In the genomic region with DNA sequence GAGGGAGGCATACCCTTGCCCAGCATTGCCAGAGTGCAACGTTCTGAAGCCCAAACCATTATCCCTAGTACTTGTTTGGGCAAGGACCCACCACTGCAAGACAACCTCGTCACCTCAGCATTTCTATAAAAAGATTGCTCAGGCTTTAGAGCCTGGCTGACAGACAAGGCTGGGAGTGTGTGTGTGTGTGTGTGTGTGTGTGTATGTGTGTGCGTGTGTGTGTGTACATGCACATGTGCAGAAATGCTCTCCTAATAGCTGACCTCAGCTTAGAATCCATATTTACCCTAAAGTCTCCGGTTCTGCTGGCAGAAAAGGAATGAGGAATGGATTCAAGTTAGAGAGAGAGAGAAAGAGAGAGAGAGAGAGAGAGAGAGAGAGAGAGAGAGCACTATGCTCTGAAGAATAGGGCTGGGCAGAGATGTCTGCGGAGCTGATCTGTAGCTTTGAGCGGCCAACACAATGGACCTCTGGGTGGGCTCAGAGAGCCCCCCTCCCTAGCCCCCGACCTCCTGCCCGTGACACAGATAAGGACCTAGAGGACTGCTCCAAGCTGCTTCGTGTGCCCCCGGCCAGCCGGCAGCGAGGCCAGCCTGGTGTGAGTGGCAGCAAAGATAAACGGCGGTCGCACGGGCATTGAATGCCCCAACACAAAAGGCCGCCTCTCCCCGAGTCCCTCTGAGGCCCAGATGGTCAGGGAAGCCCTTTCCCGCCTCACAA, we compare ENCODE assay signal across 8 mouse cellular contexts.
DNase-seq lines count a peak whose midpoint lies in the region; ATAC-seq and TF ChIP-seq lines count a peak whose summit lies in the region.

No protein-coding gene starts in this region.

- intact Hi-C loops in gastrocnemius, adult 2 months (cut with DNase I), result loop anchor here (5.0 kb wide), 1 partner anchor 51 kb away; no protein-coding TSS in a partner anchor
- intact Hi-C loops in gastrocnemius, postnatal 14 days (cut with DNase I; ENCODE audit: low total_unique reads), result no loop called here
- intact Hi-C loops in heart, postnatal 14 days (cut with DNase I), result loop anchor here (5.0 kb wide), 1 partner anchor 76 kb away; no protein-coding TSS in a partner anchor

- peak; percentile 55 for DNase-seq in gastrocnemius, adult 2 months
- DNase-seq in gastrocnemius, postnatal 14 days, result no peak
- DNase-seq in embryo, embryonic 11 days, result peak; percentile 68
- peak; percentile 16 to 19 for DNase-seq in heart, postnatal 14 days
- DNase-seq in mesoderm, embryonic 11.5 days (ENCODE audit: low read depth, low spot score), result peak; percentile 60
- no peak for DNase-seq in spleen, postnatal 4 days (ENCODE audit: low spot score in 2 of 2)
- DNase-seq in frontal cortex, postnatal 14 days (ENCODE audit: low spot score in 2 of 2), result no peak

- TF ChIP-seq CTCF in gastrocnemius, adult 2 months (IDR thresholded peaks at IDR 0.05), result no peak

- peak overlapping the region; percentile 65 for H3K27ac ChIP-seq in gastrocnemius, adult 2 months

- no peak for ATAC-seq in erythroblast, adult 5-6 weeks (replicated peaks; ENCODE audit: low FRiP score, poor library complexity, severe bottlenecking)

- H3K4me3 ChIP-seq in gastrocnemius, adult 2 months, result peak overlapping the region; percentile 60

Comparison
In these comparisons a context has a peak if more than half of its experiments do, and no peak if none do; other contexts are left out.
1. DNase-seq: peak in gastrocnemius, adult 2 months (single experiment), embryo, embryonic 11 days (single experiment), heart, postnatal 14 days (2 of 2) and mesoderm, embryonic 11.5 days (single experiment); none in gastrocnemius, postnatal 14 days (single experiment), spleen, postnatal 4 days (0 of 2) and frontal cortex, postnatal 14 days (0 of 2).